Mouse (Mus musculus) megakaryocyte, embryonic 14.5 days (primary cell): Measurements from ENCODE around the gene Ipmk. TPM values are rescaled to one million over a fixed set of nuclear protein-coding genes. Genes with fewer than 3 reads are reported as not detected.
A peak's percentile ranks its signal among the peaks of the same experiment; 100 is the strongest.

Experiments
- H3K27me3 ChIP-seq: replicated peaks from 2 replicates; pipeline ENCODE3; 2012; ENCODE audit warnings: inconsistent platforms
- H3K36me3 ChIP-seq: replicated peaks from 2 replicates; pipeline ENCODE3; 2012; ENCODE audit warnings: low read length, inconsistent platforms, mixed read lengths
- H3K4me1 ChIP-seq: 2 replicates; pipeline ENCODE4 v1.6.1; 2012; ENCODE audit warnings: inconsistent platforms
- H3K4me3 ChIP-seq: replicated peaks from 2 replicates; pipeline ENCODE3; 2012; ENCODE audit warnings: moderate library complexity, mild to moderate bottlenecking, inconsistent platforms
- H3K9me3 ChIP-seq: 2 replicates; pipeline ENCODE4 v1.6.1; 2012; ENCODE audit warnings: inconsistent platforms
- FLI1 ChIP-seq: IDR thresholded peaks from 2 replicates; pipeline ENCODE4 v1.6.1; 2012; ENCODE audit warnings: low read length, inconsistent platforms, mixed read lengths
- GATA1 ChIP-seq: IDR thresholded peaks from 3 replicates; pipeline ENCODE4 v1.6.1; 2012; ENCODE audit warnings: mixed read lengths, low read length, inconsistent platforms, borderline replicate concordance
- polyA plus RNA-seq: library from polyadenylated mRNA; stranded (reverse); fragments of >175 nt; gene quantifications from 2 replicates; pipeline ENCODE4 v1.2.3, GENCODE M21; 2012; ENCODE audit warnings: low replicate concordance; ENCODE audit not compliant: insufficient read depth

Ipmk gene
- polyA plus RNA-seq, 1 experiment, result 5.1 TPM

GRCm38 (mm10) chr10:71338156-71338905 lies 9.2 kb upstream of the Ipmk start:
- Histone ChIP-seq H3K36me3 (peaks cover 38% of the 10 kb centered on the region), H3K4me3 (no peak overlapping the region), H3K9me3 (no peaks in the 10 kb centered on the region)

GRCm38 (mm10) chr10:71339463-71339862 lies 8.1 kb upstream of the Ipmk start:
- H3K4me3 ChIP-seq, result peak overlapping the region; percentile 81
- TF ChIP-seq FLI1 (no peak), GATA1 (no peak)
- H3K36me3 ChIP-seq, result peaks cover 27% of the 10 kb centered on the region
- H3K4me1 ChIP-seq, result peaks cover 56% of the 10 kb centered on the region
- H3K27me3 ChIP-seq, result no peaks in the 10 kb centered on the region
- H3K9me3 ChIP-seq, result no peaks in the 10 kb centered on the region

More at GRCm38 (mm10) chr10:71338156-71338905, 9.2 kb upstream of the Ipmk start:
- TF ChIP-seq GATA1 (no peak), FLI1 (no peak)
- no peaks in the 10 kb centered on the region for H3K27me3 ChIP-seq
- peaks cover 59% of the 10 kb centered on the region for H3K4me1 ChIP-seq

GRCm38 (mm10) chr10:71340195-71340594 lies 7.4 kb upstream of the Ipmk start:
- H3K4me1 ChIP-seq, result peaks cover 60% of the 10 kb centered on the region
- peaks cover 20% of the 10 kb centered on the region for H3K36me3 ChIP-seq
- H3K4me3 ChIP-seq, result peak overlapping the region; percentile 11
- no peaks in the 10 kb centered on the region for H3K27me3 ChIP-seq
- TF ChIP-seq GATA1 (no peak), FLI1 (no peak)
- H3K9me3 ChIP-seq, result no peaks in the 10 kb centered on the region

GRCm38 (mm10) chr10:71341290-71341689 lies 6.3 kb upstream of the Ipmk start:
- Histone ChIP-seq H3K27me3 (no peaks in the 10 kb centered on the region), H3K9me3 (no peaks in the 10 kb centered on the region), H3K36me3 (peaks cover 11% of the 10 kb centered on the region), H3K4me3 (no peak overlapping the region), H3K4me1 (peaks cover 67% of the 10 kb centered on the region)
- TF ChIP-seq FLI1 (no peak), GATA1 (no peak)

- no peaks in the 10 kb centered on the region for H3K9me3 ChIP-seq
- peaks cover 7% of the 10 kb centered on the region for H3K36me3 ChIP-seq
- H3K4me1 ChIP-seq, result peaks cover 76% of the 10 kb centered on the region
- no peak overlapping the region for H3K4me3 ChIP-seq
- TF ChIP-seq GATA1 (no peak), FLI1 (no peak)
- no peaks in the 10 kb centered on the region for H3K27me3 ChIP-seq
Measured at GRCm38 (mm10) chr10:71342030-71342805, 5.3 kb upstream of the Ipmk start.

DNA sequence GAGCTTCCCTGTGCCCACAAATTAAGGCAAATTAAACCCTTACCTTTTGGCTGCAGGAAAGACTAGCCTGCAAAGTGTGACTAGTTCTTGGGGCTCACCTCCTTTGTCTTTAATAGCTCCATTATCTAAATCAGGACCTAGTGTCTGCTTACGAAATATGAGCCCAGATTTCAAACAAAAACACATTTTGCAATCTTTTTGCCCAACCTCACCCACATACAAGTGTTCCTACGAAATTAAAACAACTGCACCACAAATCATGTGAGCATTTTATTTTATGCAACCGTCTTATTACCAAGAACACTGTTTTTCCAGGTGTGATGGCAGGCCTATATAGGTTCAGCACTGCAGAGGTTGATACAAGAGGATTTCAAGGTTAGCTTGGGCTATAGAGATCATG lies 4.4 kb upstream of the Ipmk start:
- no peak overlapping the region for H3K4me3 ChIP-seq
- peaks cover 74% of the 10 kb centered on the region for H3K4me1 ChIP-seq
- TF ChIP-seq FLI1 (no peak), GATA1 (no peak)

DNA sequence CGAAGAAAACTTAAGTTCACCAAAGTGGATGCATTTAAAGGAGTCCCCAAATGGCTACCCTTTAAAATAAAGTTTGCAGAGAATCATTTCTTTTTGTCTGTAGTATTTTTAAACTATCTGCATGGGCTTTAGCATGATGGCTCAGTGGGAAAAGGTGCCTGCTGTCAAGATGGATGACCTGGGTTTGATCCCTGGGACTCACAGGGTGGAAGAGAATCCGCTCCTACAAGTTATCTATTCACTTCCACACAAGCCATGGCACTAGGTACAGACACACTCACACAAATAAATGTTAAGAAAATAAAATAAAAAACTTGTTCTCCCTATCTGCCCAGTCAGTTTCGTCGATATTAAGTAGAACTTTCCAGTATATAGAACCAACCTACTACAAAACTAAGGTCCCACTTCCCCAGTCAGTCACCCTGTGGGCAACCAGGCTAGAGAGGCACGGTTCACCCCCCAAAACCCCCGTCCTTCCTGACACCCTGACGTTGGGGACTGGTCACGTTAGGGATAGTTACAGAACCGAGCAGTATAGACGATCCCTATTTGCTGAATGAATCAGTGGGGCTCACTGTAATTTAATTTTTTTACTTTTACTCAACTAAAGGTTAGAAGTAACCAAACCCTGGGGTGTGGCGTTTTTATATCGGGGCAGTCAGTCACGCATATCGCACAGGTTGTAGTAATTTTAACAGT lies 3.8 kb upstream of the Ipmk start:
- H3K36me3 ChIP-seq, result peaks cover 7% of the 10 kb centered on the region
- H3K4me3 ChIP-seq, result peak overlapping the region; percentile 92
- H3K27me3 ChIP-seq, result no peaks in the 10 kb centered on the region
- no peak for TF ChIP-seq FLI1
- TF ChIP-seq GATA1, result no peak
- H3K9me3 ChIP-seq, result no peaks in the 10 kb centered on the region
- peaks cover 70% of the 10 kb centered on the region for H3K4me1 ChIP-seq

More for the DNA sequence above, 4.4 kb upstream of the Ipmk start:
- peaks cover 7% of the 10 kb centered on the region for H3K36me3 ChIP-seq
- H3K27me3 ChIP-seq, result no peaks in the 10 kb centered on the region
- H3K9me3 ChIP-seq, result no peaks in the 10 kb centered on the region

DNA sequence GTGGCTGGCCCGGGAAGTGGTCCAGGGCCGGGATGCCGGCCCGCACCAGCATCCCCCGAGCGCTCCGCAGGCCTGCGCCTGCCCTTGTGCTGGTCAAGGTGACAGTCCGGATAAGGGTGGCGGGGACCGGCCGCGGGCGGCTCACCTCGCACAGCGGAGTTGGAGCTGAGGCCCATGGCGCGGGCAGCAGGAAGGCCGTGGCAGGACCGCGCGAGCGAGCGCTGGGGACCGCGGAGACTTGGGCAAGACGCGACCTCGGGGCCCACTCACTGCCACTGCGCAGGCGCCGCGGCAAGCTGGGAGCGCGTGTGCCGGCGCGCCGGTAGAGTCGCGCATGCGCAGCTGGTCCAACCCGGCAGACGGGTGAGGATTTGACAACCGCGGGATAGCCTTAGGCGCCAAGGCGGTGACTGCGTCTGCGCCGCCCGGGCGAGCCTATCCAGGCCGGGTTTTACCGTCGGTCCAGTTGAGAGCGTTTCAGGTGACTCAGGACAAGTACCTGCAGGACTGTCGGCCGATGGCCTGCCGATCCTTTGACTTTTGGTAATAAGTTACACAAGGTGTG lies 2.9 kb upstream of the Ipmk start, which contains the start of gene Cisd1:
Gene Cisd1 (minus strand): TSS at position 376 of the 565 bp plus-strand sequence.
- Histone ChIP-seq H3K36me3 (peaks cover 7% of the 10 kb centered on the region), H3K27me3 (no peaks in the 10 kb centered on the region), H3K4me3 (peak within 1 kb of the TSS; percentile 92), H3K4me1 (peaks cover 70% of the 10 kb centered on the region), H3K9me3 (no peaks in the 10 kb centered on the region)
- no peak for TF ChIP-seq FLI1
- TF ChIP-seq GATA1, result no peak

- Histone ChIP-seq H3K4me3 (peak overlapping the region; percentile 100), H3K36me3 (peaks cover 18% of the 10 kb centered on the region), H3K27me3 (no peaks in the 10 kb centered on the region), H3K4me1 (peaks cover 71% of the 10 kb centered on the region), H3K9me3 (no peaks in the 10 kb centered on the region)
- TF ChIP-seq FLI1, result no peak
- no peak for TF ChIP-seq GATA1
Measured at GRCm38 (mm10) chr10:71346106-71346505, 1.5 kb upstream of the Ipmk start.
